Mouse (Mus musculus): ENCODE data around the gene D10Jhu81e.

DNA sequence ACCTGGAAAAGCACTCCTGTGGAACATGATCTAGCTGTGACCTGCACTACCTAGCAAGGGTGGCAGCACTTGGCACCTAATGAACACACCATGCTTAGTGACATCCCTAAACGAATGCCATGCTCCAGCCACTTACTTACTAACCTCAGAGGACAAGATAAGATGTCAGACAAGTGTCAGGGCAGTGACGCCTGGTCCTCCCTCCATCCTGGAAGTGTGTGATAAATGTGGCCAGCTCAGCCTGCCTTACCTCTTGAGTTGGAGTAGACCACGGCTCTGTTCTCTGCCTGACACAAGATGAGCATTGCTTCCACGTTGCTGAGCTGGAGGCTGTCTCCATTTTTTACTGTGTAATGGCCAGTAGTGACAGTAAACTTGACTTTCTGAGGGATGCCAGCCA lies 31.6 kb upstream of the D10Jhu81e start:
- no peak for TF ChIP-seq POLR2AphosphoS2 (IDR thresholded peaks at IDR 0.05; ENCODE audit: insufficient read length, low read depth)
- TF ChIP-seq MAX (IDR thresholded peaks at IDR 0.05; ENCODE audit: low read depth): no peak
- TF ChIP-seq POLR2A (IDR thresholded peaks at IDR 0.05; ENCODE audit: insufficient read length, low read depth): no peak
- no peak for TF ChIP-seq TCF12 (IDR thresholded peaks at IDR 0.05; ENCODE audit: insufficient read depth, poor library complexity, severe bottlenecking)
- no peak for TF ChIP-seq TCF3 (IDR thresholded peaks at IDR 0.05; ENCODE audit: insufficient read length, low read depth)
